Mouse (Mus musculus) embryonic fibroblast, embryonic 13.5 days (primary cell): ENCODE measurements around the gene Paxx. TPM values are rescaled to one million over a fixed set of nuclear protein-coding genes. Genes with fewer than 3 reads are reported as not detected.

Experiments
- H3K27ac ChIP-seq: 2 replicates; pipeline ENCODE4 v1.5.1; 2012; ENCODE audit warnings: low read length, control low read depth, inconsistent platforms; ENCODE audit not compliant: insufficient read depth
- H3K4me1 ChIP-seq: 2 replicates; pipeline ENCODE4 v1.6.1; 2011; ENCODE audit warnings: low read length; ENCODE audit not compliant: control insufficient read depth, insufficient read depth
- H3K4me3 ChIP-seq: 2 replicates; pipeline ENCODE4 v1.5.1; 2011; ENCODE audit warnings: mild to moderate bottlenecking, control low read depth, low read length; ENCODE audit not compliant: insufficient read depth
- CTCF ChIP-seq: IDR thresholded peaks from 2 replicates; pipeline ENCODE4 v1.5.1; 2011; ENCODE audit warnings: mild to moderate bottlenecking, control low read depth, low read length, moderate library complexity, borderline replicate concordance; ENCODE audit not compliant: insufficient read depth
- POLR2A ChIP-seq: IDR thresholded peaks from 2 replicates; pipeline ENCODE4 v1.6.1; 2011; ENCODE audit warnings: low read depth, mild to moderate bottlenecking, control low read depth, low read length, moderate library complexity
- polyA plus RNA-seq: library from polyadenylated mRNA; stranded (reverse); fragments of >200 nt; gene quantifications from 2 replicates; pipeline ENCODE4 v1.2.4, GENCODE M21; 2011; ENCODE audit warnings: low read depth; ENCODE audit not compliant: missing spikeins, insufficient read length

The Paxx gene
- 12.9 and 13.6 TPM in 2 replicates for polyA plus RNA-seq

DNA sequence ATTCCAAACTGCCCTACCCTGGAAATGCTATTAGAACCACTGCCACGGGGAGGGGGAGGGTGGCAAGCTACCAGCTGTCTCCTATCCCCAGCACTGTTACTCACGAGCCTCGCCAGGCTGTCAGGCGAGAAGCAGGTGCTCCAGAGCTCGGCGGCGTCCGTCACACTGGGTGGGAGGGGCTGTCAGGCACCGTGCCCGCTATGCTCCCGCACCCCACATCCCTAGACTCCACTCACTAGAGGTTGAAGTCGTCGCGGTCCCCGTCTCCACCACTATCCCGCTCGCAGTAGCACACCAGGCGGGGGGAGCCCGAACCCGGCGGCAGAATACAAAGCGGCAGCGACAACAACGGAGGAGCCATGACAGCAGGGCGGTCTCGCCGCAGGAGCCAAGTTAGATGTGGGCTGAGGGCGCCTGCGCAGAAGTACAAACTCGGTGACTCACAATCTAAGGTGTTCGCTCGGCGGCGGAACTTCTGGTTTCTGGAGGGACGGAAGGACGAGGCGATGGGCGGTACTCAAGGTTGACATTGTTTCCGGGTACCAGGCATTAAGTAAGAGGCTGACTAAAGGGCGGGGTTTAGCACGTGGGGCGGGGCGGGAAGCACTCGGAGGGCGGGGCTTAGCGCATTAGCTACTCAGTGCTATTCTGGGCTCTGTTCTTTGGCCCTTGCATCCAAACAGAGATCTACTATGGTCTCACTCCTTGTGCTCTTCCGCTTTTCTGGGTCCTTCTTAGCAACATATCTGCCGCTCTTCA, at the start of gene Paxx:
TSS of gene Paxx (minus strand) at position 544 of the 759 bp plus-strand sequence.
- Histone ChIP-seq H3K4me3 (peak within 1 kb of the TSS; percentile 71), H3K4me1 (no peaks in the 10 kb centered on the region), H3K27ac (peak within 1 kb of the TSS; percentile 26; the same call in 1 of the 2 replicates)
- TF ChIP-seq CTCF (no peak), POLR2A (peak; percentile 76)

DNA sequence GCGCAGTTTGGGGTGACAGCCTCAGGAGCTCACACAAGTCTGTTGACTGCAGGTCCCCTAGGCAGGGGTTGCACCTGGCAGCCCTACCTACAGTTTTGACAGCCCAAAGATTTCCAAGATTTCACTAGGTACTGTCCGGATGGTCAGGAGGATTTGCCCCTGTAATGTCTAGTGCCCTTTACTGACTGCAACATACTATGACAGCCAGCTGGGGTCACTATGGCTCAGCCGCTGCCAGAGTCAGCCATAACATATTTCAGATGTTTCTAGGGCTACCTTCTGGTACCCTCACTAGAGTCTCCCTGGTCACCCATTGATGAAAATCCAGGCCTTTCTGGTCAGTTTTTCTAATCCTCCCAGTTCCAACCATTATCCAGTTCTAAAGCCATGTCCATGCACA, 49.0 kb upstream of the Paxx start:
- Histone ChIP-seq H3K4me1 (no peaks in the 10 kb centered on the region), H3K4me3 (no peak overlapping the region), H3K27ac (no peak overlapping the region)
- no peak for TF ChIP-seq POLR2A
- peak; percentile 21; the same call in 1 of the 2 replicates for TF ChIP-seq CTCF

DNA sequence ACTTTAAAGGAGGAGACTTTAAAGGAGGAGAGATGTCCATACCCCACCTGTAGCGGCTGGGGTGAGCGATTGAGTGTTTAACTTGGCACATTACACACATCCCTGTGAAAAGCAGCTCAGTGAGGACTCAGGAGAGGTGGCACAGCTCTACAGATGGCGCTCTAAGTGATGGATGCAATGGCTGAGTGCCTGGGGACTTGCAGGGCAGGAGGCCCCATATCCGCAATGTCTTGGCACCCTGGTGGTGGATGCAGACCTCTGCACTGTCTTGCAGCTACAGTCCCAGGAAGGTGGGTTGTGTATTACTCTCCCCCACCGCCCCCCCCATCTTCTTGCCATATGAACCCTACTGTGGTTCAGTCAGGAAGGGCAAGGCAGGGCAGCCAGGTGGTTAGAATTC, 46.1 kb upstream of the Paxx start:
- Histone ChIP-seq H3K4me1 (no peaks in the 10 kb centered on the region), H3K4me3 (no peak overlapping the region), H3K27ac (no peak overlapping the region)
- peak; percentile 25; the same call in 1 of the 2 replicates for TF ChIP-seq CTCF
- TF ChIP-seq POLR2A: no peak

DNA sequence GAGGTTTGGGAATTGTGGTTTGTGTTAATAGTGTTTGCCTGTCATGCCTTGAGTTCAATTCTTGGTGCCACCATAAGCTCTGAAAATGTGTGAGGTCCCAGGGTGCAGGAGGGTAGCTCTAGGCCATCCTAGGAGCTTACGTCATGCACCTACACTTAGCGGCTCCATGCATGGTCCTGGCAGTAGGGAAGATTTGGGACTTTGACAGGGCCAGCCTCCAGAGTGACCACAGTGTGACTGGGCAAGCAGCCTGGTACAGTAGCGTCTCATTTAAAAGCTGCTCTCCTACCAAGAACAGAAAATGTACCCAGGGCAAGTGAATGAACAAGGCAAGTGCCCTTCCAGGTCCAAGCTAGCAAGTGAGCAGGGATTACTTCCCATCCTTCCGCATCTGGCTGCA, 45.0 kb upstream of the Paxx start:
- no peak for TF ChIP-seq POLR2A
- TF ChIP-seq CTCF: no peak
- no peaks in the 10 kb centered on the region for H3K4me1 ChIP-seq

DNA sequence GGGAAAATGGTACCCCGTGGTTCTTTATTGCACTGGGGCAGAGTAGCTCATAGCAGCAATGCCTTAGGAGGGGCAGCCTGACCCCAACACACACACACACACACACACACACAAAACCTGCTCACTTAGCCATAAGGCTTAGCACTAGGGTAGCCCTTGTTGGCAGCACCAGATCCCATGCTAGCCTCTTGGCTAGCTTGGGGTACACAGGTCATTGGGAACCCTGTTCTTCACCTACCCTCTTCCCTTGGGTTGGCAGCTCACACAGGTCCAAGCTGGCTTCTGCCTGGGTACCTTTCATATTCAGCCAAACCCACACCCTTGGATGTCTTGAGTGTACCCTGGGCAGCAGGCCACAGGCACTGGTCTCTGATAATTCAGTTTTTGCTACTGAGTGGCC, 44.1 kb upstream of the Paxx start:
- no peaks in the 10 kb centered on the region for H3K4me1 ChIP-seq
- no peak overlapping the region for H3K27ac ChIP-seq
- TF ChIP-seq POLR2A (no peak), CTCF (no peak)
- no peak overlapping the region for H3K4me3 ChIP-seq

More for the DNA sequence above, 45.0 kb upstream of the Paxx start:
- Histone ChIP-seq H3K27ac (no peak overlapping the region), H3K4me3 (no peak overlapping the region)

DNA sequence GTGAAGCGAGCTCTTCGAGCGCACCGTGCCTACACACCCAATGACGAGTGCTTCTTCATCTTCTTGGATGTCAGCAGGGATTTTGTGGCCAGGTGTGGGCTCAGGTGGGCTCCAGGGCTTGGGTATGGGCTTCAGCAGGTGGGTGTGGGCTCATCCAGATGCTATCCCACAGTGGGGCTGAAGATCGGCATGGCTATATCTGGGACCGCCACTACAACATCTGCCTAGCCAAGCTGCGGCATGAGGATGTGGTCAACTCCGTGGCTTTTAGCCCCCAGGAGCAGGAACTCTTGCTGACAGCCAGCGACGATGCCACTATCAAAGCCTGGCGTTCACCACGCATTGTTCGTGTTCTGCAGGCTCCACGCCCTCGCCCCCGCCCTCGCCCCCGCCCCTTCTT, 43.6 kb upstream of the Paxx start:
- H3K4me1 ChIP-seq: no peaks in the 10 kb centered on the region
- no peak overlapping the region for H3K4me3 ChIP-seq
- no peak for TF ChIP-seq CTCF
- TF ChIP-seq POLR2A: no peak
- H3K27ac ChIP-seq: no peak overlapping the region

DNA sequence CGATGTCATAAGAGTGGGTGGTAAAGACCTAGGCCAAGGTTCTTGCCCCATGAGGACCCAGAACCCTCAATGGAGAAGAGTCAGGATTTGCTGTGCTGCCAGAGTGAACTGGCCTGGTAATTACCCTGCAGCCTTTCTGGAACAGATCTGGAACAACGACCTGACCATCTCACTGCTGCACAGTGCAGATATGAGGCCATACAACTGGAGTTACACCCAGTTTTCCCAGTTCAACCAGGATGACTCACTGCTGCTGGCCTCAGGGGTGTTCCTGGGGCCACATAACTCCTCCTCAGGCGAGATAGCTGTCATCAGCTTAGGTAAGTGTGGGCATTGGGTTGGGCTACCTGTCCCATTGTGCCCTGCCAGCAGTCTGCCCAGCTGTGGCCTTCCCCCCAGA, 41.8 kb upstream of the Paxx start:
- no peak for TF ChIP-seq CTCF
- H3K4me3 ChIP-seq: no peak overlapping the region
- H3K27ac ChIP-seq: no peak overlapping the region
- H3K4me1 ChIP-seq: no peaks in the 10 kb centered on the region

DNA sequence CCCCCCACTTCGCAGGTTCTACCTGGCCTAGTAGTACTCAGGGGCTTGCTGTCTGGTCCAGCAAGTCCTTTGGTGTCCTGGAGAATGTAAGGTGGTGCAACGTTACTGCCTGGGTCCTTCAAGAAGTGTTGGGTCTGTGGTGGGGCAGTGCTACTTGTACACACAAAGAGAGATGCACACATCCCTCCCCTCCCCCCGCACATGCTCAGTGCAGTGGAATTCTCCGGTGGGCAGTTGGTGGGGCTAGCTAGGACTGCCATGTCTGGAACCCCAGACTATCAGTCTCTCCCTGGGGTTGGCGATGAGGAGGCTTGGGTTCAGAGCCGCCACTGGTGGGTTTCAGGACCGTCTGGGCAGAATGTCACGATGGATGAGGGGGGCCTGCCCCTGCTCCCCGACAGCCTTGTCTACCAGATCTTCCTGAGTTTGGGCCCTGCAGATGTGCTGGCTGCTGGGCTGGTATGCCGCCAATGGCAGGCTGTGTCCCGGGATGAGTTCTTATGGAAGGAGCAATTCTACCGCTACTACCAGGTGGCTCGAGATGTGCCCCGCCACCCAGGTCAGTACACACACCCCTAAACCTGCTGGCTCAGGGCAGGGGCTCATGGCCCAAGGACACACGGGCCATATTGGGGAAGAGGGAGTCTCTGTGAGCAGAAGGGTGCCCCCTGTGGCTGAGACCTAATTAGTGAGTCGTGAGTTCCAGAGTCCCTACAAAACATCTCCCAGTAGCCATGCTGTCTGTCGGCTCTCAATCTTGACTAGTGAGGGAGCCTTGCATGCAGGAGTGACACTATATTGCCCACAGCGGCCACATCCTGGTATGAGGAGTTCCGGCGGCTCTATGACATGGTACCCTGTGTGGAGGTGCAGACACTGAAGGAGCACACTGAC, 40.9 kb upstream of the Paxx start, which contains the start of gene C8g:
TSS of gene C8g (minus strand) at position 127 of the 894 bp plus-strand sequence.
- Histone ChIP-seq H3K27ac (peak within 1 kb of the TSS; percentile 6; the same call in 1 of the 2 replicates), H3K4me1 (no peaks in the 10 kb centered on the region), H3K4me3 (peak within 1 kb of the TSS; percentile 80)
- TF ChIP-seq POLR2A: no peak
- TF ChIP-seq CTCF: no peak

DNA sequence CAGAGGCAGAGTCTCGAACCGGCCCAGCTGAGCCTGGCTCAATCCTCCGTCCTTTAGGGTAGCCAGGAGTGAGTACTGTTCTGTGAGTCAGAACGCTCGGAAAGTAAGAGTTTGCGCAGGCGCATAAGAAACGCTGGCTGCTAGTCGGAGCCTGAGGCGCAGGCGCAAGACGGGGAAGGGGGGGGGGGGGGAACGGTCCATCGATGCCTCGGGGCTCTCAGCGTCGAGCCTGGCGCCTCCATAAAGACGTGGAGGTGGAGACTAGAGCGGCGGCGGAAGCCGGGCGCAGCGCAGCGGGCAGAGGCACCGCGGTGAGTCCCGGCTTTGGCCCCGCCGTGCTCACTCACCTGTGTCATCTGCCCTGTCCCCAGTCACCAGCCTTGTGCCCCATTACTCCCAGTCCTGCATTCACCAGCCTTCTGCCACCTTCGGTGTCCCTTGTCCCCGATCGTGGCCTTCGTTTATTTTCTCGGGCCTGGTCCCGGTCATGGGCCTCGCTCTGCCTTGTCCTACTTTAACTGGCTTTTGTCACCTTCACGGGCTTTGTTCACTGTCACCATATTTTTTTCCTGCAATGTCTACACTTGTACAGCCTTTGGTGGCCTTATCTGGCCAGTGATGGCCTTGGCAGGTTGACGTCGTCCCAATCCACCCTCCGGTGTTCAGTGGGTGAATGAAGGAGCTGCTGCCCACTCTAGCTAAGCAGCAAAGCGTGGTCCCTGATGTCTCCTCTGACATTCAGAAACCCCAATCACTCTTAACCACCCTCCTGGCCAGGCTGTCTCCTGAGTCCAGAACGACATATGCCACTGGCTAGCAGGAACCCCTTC, 39.9 kb upstream of the Paxx start, which contains the start of gene Fbxw5:
TSS of gene Fbxw5 (plus strand) at position 175 of the 830 bp plus-strand sequence.
- TF ChIP-seq POLR2A (peak; percentile 78), CTCF (no peak)
- Histone ChIP-seq H3K4me3 (peak within 1 kb of the TSS; percentile 80), H3K27ac (peak within 1 kb of the TSS; percentile 6; the same call in 1 of the 2 replicates), H3K4me1 (no peaks in the 10 kb centered on the region)
